Mouse (Mus musculus) heart, postnatal 14 days (tissue): ENCODE data around the gene Mcoln2. TPM values are rescaled to one million over a fixed set of nuclear protein-coding genes. Genes with fewer than 3 reads are reported as not detected.

Experiments
- DNase-seq, 2 experiments: peaks; one replicate each; pipeline ENCODE4 v3.0.0; 2021 to 2022
- intact Hi-C: fragments of 180-260 bp; cut with DNase I; formaldehyde crosslinking; loops from one replicate; pipeline ENCODE4 v1.15.1; 2025
- total RNA-seq, 2 experiments: library from RNA; stranded (reverse); gene quantifications; 2 replicates each; pipeline ENCODE4 v1.2.3; 2021

Mcoln2 gene
- total RNA-seq, 2 experiments from 2014 or later: 0.12 to 0.29 TPM

- DNase-seq: peak; percentile 70 to 81
- intact Hi-C loops: no loop called here
These were observed 71.3 kb downstream of the Mcoln2 start, which contains the start of gene Lpar3 for GRCm38 (mm10) chr3:146220776-146221486. Lpar3 (plus strand) TSS chr3:146220963.

DNA sequence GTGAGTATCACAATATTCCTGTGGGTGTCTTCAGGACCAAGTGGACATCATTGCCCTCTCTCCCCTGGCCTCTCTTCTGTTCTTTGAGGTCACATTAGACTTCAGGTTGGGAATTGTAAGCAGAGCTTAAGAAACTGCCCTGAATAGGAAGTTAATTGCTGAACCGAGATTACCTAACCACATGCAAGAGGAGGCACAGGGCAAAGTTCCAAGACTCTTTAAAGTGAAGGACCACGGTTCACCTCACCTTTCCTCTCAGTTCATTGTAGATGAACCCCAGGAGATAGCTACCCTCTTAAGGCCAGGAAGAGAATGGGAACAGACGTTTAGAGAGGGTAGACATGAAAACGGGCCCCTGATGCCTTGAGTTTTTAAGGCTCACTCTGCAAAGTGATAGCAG is 74.6 kb downstream of the Mcoln2 start:
- no peak for DNase-seq
- intact Hi-C loops: no loop called here

DNA sequence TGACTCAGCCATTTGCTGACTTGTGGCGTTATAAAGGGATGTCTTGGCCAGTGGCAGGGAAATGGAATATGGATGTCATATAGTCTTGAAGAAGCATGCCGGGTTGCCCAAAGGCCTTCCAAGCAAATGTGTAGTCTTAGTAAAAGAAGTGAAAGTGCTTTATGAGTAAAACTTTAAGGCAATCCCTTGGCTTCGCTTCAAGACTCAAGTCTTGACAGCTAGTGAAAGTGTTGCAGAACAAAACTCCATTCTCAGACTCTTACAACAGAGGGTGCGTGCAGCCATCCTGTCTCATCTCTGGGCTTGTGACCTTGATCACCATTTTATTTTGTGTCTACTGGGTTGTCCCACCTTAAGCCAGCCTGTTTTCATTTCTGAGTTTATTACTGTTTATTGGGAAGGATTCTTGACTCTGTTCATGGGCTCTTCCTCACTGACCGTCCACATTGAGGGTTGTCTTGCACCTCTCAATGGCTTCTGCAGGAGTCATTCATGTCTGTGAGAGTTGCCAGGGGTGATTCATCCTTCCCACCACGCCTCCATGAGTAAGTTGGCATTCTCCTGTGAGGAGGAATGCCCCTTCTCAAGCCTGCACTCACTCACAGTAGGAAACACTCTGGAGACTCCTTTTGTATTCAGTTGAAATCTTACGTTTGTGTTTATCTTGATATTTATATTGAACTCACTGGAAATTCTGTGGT is 75.6 kb downstream of the Mcoln2 start:
- intact Hi-C loops: no loop called here
- no peak for DNase-seq

DNA sequence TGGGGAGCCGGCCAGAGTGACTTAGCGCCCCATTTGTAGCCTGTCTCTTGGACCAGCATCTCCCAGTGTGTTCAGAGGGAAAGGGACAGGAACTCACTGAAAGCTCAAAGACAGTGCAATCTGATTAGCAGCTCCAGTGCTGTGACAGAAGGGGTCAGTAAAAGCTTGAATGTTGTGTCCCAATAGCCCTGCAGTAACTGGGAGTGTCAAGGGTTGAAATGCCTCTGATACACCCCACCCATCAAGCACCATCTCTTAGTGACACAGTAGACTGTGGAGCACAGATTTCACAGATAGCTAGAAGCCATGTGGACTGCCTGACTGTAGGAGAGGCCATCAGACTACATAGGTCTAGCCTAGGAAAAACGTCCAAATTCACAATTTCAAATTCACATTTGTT is 77.8 kb downstream of the Mcoln2 start:
- no peak for DNase-seq
- intact Hi-C loops: no loop called here

DNA sequence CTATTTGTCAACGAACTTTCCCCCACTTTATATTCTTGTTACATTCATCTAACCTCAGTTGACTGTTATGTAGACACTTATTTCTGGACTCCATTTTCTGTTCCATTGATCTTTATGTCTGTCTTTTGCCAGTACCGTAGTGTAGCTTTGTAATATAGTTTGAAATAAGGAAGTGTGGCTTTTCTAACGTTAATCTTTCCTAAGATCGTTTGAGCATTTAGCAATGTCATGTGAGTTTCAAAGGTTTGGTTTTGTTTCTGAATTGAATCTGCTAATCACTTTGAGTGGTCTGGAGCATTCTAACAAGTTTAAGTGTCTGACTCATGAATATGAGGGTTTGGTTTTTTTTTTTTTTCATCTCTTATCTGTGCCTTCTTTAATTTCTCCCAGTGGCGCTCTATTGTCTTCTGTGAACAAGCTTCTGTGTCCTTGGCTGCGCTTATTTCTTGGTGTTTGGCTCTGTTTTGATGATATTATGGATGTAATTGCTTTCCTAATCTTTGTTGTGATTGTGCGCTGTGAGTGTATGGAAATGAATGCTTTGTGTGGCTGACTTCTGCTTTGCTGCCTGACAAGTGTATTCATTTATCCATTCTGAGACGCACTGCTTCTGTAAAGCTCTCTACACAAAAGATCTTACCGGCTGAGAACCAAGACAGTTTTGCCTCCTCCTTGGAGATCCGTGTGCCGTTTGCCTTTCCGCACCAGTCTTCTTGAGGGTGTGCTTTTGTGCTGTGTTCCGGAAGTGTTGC is 79.1 kb downstream of the Mcoln2 start:
- no peak for DNase-seq
- intact Hi-C loops: no loop called here

DNA sequence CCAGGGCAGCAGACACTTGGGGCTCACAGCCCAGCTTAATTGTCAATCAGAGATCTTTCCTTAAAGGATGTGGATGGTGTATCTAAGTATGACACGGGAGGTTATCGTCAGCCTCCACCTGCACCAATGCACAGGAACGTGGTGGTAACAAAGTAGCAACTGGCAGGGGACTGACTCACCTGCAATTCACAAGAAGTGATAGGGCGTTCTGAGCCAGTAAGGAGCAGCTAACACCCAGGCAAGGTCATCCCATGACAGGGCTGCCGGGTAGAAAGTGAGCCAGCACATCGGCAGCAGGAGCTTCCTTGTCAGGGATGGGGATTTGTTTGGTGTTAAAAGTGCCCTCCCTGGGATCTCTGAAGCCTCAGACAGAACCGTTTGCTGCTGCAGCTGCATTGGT is 83.1 kb downstream of the Mcoln2 start:
- DNase-seq: no peak
- intact Hi-C loops: no loop called here

DNA sequence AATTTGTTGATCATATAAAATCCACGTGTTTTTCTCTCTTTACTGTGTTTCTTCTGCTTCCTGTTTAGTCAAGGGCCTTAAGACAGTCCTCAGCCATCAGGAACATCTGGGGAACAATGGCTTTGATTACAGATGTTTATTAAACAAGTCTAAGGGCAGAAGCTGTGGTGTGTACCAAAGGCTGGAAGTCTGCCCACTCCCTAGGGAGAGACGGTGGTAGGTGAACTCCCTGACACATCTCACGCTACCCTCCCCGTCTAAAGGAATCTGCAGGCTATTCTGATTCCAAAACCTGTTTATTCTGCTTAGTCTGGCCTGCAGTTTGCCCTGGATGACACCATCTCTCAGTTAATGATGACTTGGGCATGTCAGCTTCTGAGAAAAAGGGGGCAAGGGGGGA is 84.1 kb downstream of the Mcoln2 start:
- no peak for DNase-seq
- intact Hi-C loops: no loop called here

- intact Hi-C loops: no loop called here
- no peak for DNase-seq
These were observed 84.9 kb downstream of the Mcoln2 start for GRCm38 (mm10) chr3:146234530-146234929.

DNA sequence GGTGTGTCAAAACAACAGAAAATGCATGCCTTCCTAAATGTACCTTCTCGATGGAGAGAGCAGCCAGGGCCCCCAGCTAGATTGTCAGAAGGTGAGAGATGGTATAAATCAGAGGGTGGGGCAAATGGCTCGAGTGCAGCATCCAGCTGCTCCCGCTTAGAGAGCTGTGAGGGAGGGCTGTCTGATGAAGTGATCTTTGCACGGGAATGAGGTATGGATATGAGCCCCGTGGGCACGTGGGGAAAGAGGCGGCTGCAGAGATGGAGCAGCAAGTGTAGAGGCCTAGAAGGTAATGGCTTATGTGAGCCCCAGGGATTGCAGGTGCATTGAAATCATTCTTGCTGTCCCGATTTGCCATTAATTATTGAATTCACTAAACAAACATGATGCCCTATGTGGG is 86.6 kb downstream of the Mcoln2 start:
- DNase-seq: no peak
- intact Hi-C loops: no loop called here

DNA sequence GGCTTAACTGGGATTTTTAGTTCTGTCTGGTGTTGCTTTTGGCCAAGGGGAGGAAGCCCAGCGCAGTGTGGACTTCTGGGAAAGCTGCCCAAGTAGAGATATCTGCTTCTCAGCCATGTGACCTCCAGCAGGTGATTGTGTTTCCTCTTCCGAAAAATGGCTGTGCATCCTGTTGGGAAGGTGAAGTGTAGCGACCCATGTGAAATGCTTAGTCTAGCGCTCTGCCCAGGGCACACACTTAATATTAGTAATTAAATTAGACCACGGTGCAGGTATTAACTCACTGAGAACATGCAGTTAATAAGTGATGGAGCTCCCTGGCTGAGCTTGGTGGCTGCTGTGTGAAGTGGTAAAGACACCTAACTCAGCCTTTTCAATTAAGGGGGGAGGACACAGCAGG is 88.0 kb downstream of the Mcoln2 start:
- DNase-seq: no peak
- intact Hi-C loops: no loop called here

DNA sequence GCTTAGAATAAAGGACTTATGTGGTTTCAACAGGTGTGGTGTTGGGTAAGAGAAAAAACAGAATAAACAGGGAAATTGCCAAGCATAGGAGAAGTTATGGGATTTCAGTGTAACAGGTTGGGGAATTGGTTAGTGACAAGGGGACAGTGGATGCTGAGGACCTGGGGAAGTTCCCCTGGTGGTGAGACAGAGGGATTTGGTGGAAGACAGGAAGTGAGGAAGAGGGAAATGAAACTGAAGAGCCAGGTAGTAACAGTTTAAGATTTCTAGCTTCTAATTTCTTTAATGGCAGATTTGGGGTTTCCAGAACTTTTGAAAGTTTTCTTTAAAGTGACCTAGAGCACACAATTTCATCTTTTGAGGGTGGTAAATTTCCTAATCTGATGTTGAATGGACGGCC is 95.0 kb downstream of the Mcoln2 start:
- no peak for DNase-seq
- intact Hi-C loops: no loop called here

Other genes with a start within 250 kb of the Mcoln2 start
- gene Bcl10, start 227.0 kb upstream of the Mcoln2 start, total RNA-seq: 10 to 100 TPM; 20.8 to 22.1 TPM
- 10 to 100 TPM; 16.7 to 22.9 TPM for gene 2410004B18Rik, start 211.8 kb upstream of the Mcoln2 start, total RNA-seq
- gene Syde2, start 162.0 kb upstream of the Mcoln2 start, total RNA-seq: 10 to 100 TPM; 21.5 to 25.4 TPM
- under 1 TPM in 1 of 2 experiments, not detected in 1; 0.55 TPM for gene Wdr63, start 41.7 kb upstream of the Mcoln2 start, total RNA-seq
- under 1 TPM in 1 of 2 experiments, not detected in 1; 0.34 TPM for gene Mcoln3, start 32.4 kb upstream of the Mcoln2 start, total RNA-seq
- 1 to 10 TPM; 1.0 to 1.1 TPM for gene Lpar3, start 71.1 kb downstream of the Mcoln2 start, total RNA-seq